Mouse (Mus musculus) embryonic fibroblast, embryonic 13.5 days (primary cell): ENCODE measurements at regions not wholly inside any gene's neighbourhood (a gene's known extent, or its start where the extent isn't known, plus 50 kb on each side); places are given as distances from the start of the nearest gene placed in this dataset.

ENCODE experiments used
- CTCF ChIP-seq: IDR thresholded peaks from 2 replicates; pipeline ENCODE4 v1.5.1; 2011; ENCODE audit warnings: mild to moderate bottlenecking, control low read depth, low read length, moderate library complexity, borderline replicate concordance; ENCODE audit not compliant: insufficient read depth
- POLR2A ChIP-seq: IDR thresholded peaks from 2 replicates; pipeline ENCODE4 v1.6.1; 2011; ENCODE audit warnings: low read depth, mild to moderate bottlenecking, control low read depth, low read length, moderate library complexity

DNA sequence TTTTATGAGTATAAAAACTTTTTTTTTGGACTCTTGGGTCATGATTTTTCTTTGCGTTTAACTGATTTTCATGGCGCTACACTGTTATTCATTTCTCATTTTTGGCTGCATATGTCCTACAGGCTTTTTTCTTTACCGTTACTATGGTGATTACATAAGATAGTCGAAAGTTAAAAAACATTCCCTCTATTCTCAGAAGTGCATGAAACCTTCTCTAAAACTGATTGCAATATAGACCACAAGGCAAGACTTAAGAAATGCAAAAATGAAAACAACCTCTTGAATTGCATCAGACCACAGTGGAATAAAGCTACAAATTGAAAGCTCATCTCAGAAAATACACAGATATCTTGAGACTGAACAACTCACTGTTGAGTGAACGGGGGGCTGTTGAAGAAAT, 82.7 kb upstream of the Trpm1 start:
- TF ChIP-seq CTCF: no peak
- TF ChIP-seq POLR2A: no peak
